Mouse (Mus musculus) spleen, postnatal 36 days (tissue): ENCODE results near the gene Olfr340.
"Not testable (repeated sequence)": the region's sequence is repeated elsewhere in the genome, so short reads cannot be mapped to it uniquely, and the experiment has no call there.

Source experiments
- DNase-seq, 2 experiments: peaks; one replicate each; pipeline ENCODE4 v3.0.0; 2022; ENCODE audit warnings: low spot score in 2 of 2, mixed read lengths in 1 of 2

The Olfr340 gene

GRCm38 (mm10) chr2:36452287-36452686, at the start of gene Olfr340:
TSS of gene Olfr340 (plus strand) at chr2:36452587.
- DNase-seq = no peak

DNA sequence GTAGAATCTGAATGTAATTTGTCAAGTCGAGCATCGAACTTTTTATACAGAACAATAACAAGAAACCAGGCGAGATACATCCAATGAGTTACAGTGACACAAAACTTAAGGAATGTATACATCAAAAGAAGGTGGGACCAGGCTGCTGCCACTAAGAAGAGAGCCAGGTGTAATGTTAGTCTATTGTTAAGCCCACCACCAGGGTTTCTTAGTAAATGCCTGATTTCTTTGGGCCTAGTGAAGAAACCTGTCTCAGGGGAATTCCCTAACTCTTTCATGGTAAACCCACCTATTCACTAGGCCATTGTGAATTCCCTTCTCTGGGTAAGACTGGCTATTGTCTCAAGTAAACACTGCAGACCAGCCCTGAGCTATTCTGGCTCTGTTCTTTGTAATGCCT, 37.2 kb upstream of the Olfr340 start:
- not testable (repeated sequence) for DNase-seq

DNA sequence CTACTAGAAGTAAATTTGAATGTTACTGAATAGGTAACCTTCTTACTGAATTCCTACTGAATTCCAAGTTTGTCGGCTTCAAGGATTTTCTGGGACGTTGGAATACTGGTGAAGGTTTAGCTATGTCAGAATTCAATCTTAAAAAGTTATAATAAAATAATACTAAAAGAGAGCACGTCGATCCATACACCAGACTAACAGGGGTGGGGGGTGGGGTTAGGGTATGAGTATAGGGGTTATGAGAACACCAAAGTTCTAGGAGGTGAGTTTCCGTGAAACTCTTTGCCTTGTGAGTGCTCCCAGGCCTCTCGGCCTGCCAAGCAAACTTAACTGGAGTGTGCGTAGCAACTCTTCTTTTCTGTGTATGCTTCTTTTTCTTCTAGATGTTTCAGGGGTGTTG, 36.8 kb upstream of the Olfr340 start:
- DNase-seq = not testable (repeated sequence)

DNA sequence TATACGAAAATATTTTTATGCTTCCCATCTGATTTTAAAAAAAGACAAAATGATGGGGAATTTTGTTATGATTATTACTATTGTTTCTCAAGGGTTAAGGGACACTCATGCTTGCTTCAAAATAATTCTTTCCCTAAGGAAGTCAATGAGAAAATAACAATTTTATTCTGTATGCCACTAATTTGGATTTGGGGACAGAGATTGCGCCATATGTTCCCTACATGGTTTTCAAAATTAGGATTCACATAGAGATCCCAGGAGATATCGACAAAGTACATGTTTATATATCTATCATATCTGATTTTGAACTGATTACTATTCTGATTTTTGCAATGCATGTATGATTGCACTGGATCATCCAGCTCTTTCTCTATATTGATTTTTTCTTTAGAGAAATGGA, 33.7 kb upstream of the Olfr340 start, which contains the start of gene Olfr339:
Gene Olfr339 (plus strand): TSS at position 301 of the 400 bp plus-strand sequence.
- no peak for DNase-seq

DNA sequence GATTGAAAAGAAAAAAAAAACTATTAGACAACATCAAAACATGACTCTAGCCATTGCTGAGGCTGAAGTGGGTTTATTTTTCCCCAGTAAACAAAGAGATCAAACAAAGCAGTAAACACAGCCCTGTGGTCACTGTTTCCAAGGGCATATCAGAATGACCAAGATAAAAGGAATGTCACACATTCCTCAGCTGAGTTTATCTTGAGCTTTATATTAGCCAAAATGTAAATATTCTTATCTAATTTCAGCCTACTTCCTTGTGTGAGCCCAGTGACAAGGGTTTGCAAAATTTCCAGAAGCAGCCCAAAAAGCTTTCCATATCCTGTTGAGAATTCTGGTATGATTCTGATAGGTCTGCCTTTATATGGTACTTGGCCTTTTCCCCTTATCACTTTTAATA, 21.2 kb downstream of the Olfr340 start:
- no peak for DNase-seq

DNA sequence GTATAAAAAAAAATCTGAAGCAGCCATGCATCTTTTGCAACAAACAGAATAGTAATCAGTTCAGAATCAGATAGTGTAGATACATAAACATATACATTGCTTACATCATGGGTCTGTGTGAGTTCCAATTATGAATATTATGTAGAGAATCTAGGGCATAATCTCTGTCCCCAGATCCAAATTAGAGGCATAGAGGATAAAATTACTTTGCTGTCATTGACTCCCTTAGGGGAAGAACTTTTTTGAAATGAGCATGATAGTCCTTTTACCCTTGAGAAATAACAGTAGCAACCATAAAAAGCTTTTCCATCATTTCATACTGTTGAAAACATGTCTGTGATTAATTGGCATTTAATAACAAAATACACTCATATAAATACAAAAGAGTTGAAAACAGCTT, 30.0 kb downstream of the Olfr340 start, which contains the start of gene Olfr341:
Gene Olfr341 (minus strand): TSS at position 101 of the 400 bp plus-strand sequence.
- no peak for DNase-seq
